Mouse (Mus musculus) intestine, postnatal 0 days (tissue): ENCODE results near the gene Lgr4. TPM values are rescaled to one million over a fixed set of nuclear protein-coding genes. Genes with fewer than 3 reads are reported as not detected.

Experiments used
- ATAC-seq: fragments of 200-750 bp; cut with Nextera tagmentation; 2 replicates; pipeline ENCODE4 v1.8.0; 2017; ENCODE audit warnings: mild to moderate bottlenecking, moderate TSS enrichment, moderate library complexity
- H3K27ac ChIP-seq: fragments of 300-500 bp; sonication (generic); 2 replicates; pipeline ENCODE4 v1.5.1; 2014; ENCODE audit warnings: mild to moderate bottlenecking, low read depth, low read length, moderate library complexity
- H3K27me3 ChIP-seq: fragments of 300-500 bp; sonication (generic); replicated peaks from 2 replicates; pipeline ENCODE4 v1.6.1; 2014; ENCODE audit warnings: low read length, mixed read lengths; ENCODE audit not compliant: control insufficient read depth, insufficient read depth
- H3K36me3 ChIP-seq: fragments of 300-500 bp; sonication (generic); 2 replicates; pipeline ENCODE4 v1.6.1; 2014; ENCODE audit warnings: mild to moderate bottlenecking, moderate library complexity; ENCODE audit not compliant: control insufficient read depth, insufficient read depth
- H3K4me1 ChIP-seq: fragments of 300-500 bp; sonication (generic); replicated peaks from 2 replicates; pipeline ENCODE4 v1.6.1; 2014; ENCODE audit warnings: antibody characterized with exemption, low read length, mixed read lengths; ENCODE audit not compliant: control insufficient read depth, insufficient read depth
- H3K4me2 ChIP-seq: fragments of 300-500 bp; sonication (generic); replicated peaks from 2 replicates; pipeline ENCODE4 v1.6.1; 2014; ENCODE audit warnings: low read depth, mild to moderate bottlenecking, moderate library complexity
- H3K4me3 ChIP-seq: fragments of 300-500 bp; sonication (generic); 2 replicates; pipeline ENCODE4 v1.5.1; 2014; ENCODE audit warnings: low read depth, low read length
- H3K9ac ChIP-seq: fragments of 300-500 bp; sonication (generic); 2 replicates; pipeline ENCODE4 v1.6.1; 2014; ENCODE audit warnings: mild to moderate bottlenecking, low read depth, low read length
- H3K9me3 ChIP-seq: fragments of 300-500 bp; sonication (generic); 2 replicates; pipeline ENCODE4 v1.6.1; 2016; ENCODE audit warnings: mixed run types; ENCODE audit not compliant: control insufficient read depth
- CTCF ChIP-seq: sonication (generic); IDR thresholded peaks from 2 replicates; pipeline ENCODE4 v1.5.1; 2016; ENCODE audit warnings: low read depth, mild to moderate bottlenecking, control low read depth, antibody characterized with exemption, moderate library complexity
- WGBS: fragments of 180-500 bp; shearing (Covaris S2); extraction: QIAGEN DNeasy Blood & Tissue Kit; methylation state at CpG from one replicate; pipeline ENCODE4 v1.1.7; 2014; 5-methylcytosine and 5-hydroxymethylcytosine counted together
- polyA plus RNA-seq: library from polyadenylated mRNA; unstranded; fragments of >200 nt; fragmentation: Nextera tagmentation; extraction: Ambion mirVana; gene quantifications from 2 replicates; pipeline ENCODE4 v1.2.1, GENCODE M21; 2015

The Lgr4 gene
- polyA plus RNA-seq, 1 experiment from 2014 or later: 15.9 TPM

DNA sequence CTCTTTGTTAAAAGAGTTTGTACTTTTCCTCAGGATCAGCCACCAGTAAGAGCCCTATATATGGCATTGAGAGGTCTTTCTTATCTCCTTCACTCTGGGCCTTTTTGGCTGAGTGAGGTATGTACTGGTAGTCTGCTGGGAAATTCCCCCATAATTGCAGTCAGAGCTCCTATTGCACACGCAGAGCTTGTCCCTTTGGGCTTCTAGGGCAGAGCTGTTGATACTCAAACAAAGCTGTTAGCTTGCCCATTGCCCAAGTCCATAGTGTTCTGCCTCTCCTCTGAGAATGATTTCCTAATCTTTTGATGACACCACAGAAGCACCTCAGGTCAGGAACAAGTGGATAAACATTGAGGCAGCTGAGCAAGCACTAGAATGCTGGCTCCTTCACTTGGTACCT, 67.5 kb downstream of the Lgr4 start:
- Histone ChIP-seq H3K36me3 (no peaks in the 10 kb centered on the region), H3K27me3 (no peaks in the 10 kb centered on the region), H3K9me3 (no peaks in the 10 kb centered on the region), H3K9ac (no peak overlapping the region), H3K4me3 (no peak overlapping the region), H3K27ac (0 out of 2 replicates have a peak overlapping the region, but pooled peaks have one; percentile 8), H3K4me1 (peaks cover 9% of the 10 kb centered on the region), H3K4me2 (no peak overlapping the region)
- 17% methylated on average over 1 of the region's 1 CpGs for WGBS
- peak; percentile 39; the same call in 1 of the 2 replicates for ATAC-seq
- no peak for TF ChIP-seq CTCF

DNA sequence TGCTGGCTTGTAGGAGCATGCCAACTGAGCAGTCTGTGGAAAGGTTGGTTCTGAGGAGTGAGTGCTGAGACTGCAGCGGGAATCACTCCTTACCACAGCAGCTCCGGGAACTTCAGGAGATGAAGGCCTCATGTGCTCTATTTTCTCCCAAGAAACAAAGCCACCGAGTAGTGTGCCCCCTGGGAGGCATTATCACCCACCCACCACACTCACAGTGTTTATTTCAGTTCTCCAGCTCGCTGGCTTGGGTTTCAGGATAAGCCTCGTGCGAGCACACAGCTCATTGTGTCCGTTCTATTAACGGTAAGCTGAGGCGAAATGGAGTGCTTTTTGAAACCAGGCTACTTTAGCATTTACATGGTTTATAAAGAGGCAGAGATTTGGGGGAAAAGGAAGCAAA, 68.1 kb downstream of the Lgr4 start:
- Histone ChIP-seq H3K36me3 (no peaks in the 10 kb centered on the region), H3K27me3 (no peaks in the 10 kb centered on the region), H3K27ac (no peak overlapping the region), H3K4me2 (no peak overlapping the region), H3K9me3 (no peaks in the 10 kb centered on the region), H3K4me1 (peaks cover 9% of the 10 kb centered on the region), H3K4me3 (no peak overlapping the region), H3K9ac (no peak overlapping the region)
- no peak for TF ChIP-seq CTCF
- WGBS: 60% methylated on average over 9 of the region's 9 CpGs
- ATAC-seq: no peak

DNA sequence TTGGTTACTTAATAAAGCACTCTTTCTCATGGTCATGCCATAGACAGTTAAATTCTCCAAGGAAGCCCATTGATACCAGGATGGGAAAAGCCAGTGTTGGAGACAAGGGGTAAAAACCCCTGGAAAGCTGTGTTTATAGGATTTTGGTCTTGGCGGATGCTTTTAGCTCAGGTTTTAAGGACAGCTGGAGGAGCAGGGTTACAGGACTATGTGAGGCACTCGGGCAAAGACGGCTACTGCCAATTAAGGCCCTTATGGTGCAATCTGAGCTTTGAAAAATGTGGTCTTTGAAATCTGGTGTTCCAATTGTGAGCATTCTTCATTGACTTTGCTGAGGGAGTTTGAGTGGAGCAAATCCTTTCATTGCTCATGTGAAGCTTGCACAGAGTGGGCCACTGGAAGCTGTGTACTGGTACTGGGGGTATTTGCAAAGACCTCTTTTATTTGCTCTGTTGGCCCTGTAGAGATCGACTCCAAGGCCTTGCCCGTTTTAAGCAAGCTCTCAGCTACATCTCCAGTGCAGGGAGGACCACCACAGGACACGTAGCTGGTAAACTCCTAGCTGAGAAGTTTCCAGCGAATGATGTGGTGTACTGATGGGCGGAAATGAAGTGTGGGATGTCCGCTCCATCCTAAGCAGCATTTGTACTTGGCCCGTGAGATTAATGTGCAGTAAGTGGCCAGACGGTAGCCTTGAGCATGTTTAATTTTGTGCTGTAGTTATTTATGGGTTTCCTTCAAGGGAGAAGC, 68.8 kb downstream of the Lgr4 start:
- peaks cover 12% of the 10 kb centered on the region for H3K4me1 ChIP-seq
- H3K36me3 ChIP-seq: no peaks in the 10 kb centered on the region
- H3K9me3 ChIP-seq: no peaks in the 10 kb centered on the region
- no peak overlapping the region for H3K27ac ChIP-seq
- H3K27me3 ChIP-seq: no peaks in the 10 kb centered on the region
- no peak overlapping the region for H3K9ac ChIP-seq
- H3K4me2 ChIP-seq: no peak overlapping the region
- WGBS: 44% methylated on average over 11 of the region's 11 CpGs
- TF ChIP-seq CTCF: no peak
- ATAC-seq: no peak
- H3K4me3 ChIP-seq: no peak overlapping the region

DNA sequence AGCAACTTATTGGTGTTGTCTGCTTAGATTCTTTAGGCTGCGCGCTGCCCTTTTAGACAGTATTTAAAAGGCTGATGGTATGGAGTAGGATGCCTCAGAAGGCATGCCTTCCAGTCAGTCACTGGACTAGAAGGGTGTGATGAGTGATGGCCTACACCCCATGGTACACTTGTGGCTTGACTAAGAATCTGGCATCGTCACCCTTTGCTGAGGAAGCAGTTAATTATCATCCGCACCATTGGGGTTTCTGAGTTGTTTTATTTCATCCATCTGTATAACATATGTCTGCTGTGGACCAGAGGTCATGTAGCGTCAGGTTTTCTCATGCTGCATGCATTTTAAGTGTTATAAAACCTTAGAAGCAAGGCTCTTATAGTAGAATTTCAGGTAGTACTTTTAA, 70.5 kb downstream of the Lgr4 start:
- ATAC-seq: no peak
- no peaks in the 10 kb centered on the region for H3K9me3 ChIP-seq
- no peak for TF ChIP-seq CTCF
- no peak overlapping the region for H3K9ac ChIP-seq
- peaks cover 14% of the 10 kb centered on the region for H3K4me1 ChIP-seq
- H3K36me3 ChIP-seq: no peaks in the 10 kb centered on the region
- 50% methylated on average over 5 of the region's 5 CpGs for WGBS
- H3K27ac ChIP-seq: no peak overlapping the region
- H3K27me3 ChIP-seq: no peaks in the 10 kb centered on the region
- no peak overlapping the region for H3K4me3 ChIP-seq
- no peak overlapping the region; the same call in 1 of the 2 replicates for H3K4me2 ChIP-seq

DNA sequence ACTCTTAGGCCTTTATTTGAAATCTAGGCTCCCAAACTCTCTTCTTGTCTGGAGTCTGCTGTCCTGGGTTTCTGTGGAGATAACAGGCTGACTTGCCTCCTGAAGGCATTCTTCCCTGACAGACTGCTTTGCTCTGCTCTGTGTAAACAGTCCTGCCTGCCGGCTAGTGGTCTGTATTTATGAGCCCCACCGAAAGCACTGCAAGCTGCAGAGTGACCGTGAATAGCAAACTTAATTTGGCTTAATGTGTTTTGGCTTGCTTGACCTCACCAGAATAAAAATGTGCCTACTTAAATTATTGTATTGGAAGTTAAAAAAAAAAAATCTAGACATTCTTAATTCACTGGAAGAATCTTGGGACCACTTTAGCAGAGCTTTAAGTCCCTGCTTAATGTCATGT, 71.7 kb downstream of the Lgr4 start:
- Histone ChIP-seq H3K36me3 (no peaks in the 10 kb centered on the region), H3K4me3 (no peak overlapping the region), H3K27ac (no peak overlapping the region), H3K27me3 (no peaks in the 10 kb centered on the region), H3K4me2 (no peak overlapping the region; the same call in 1 of the 2 replicates), H3K9me3 (no peaks in the 10 kb centered on the region), H3K9ac (no peak overlapping the region), H3K4me1 (peaks cover 14% of the 10 kb centered on the region)
- no peak for TF ChIP-seq CTCF
- no peak for ATAC-seq
- 7% methylated on average over 3 of the region's 3 CpGs for WGBS

DNA sequence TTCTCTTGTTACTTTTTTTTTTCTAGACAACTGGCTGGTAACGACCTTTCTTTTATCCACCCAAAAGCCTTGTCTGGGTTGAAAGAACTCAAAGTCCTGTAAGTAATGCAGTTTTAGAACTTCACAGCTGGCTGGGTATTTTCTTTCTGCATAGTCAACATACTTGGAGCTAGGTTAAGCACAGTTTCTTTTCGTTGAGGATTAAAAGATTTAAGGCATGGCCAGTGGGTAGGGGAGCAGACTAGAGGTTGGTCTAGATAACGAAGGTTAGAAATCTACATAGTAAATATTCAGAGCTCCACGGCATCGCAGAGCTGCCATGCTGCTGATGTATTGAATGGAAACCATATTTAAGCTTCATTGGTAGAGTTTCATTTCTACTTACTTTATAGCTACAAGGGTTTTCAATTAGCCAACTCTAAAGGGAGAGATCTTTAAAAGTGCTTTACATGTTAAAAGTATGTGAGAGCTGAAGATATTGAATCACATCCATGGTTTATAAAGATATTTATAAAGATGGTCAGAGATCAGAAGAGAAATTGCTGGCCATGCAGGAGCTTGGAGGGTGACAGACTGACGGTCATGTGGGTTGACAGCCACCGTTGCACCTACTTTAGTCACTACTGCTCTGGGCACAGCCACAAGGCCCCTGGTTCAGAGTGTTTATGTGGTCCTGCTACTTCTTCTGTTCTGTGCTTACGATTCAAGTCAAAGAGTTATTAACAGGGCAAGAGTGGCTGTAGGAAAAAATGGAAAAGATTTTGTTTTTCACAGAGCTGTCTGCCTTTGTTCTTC, 72.4 kb downstream of the Lgr4 start:
- Histone ChIP-seq H3K27me3 (no peaks in the 10 kb centered on the region), H3K9ac (no peak overlapping the region), H3K4me3 (no peak overlapping the region), H3K4me2 (no peak overlapping the region; the same call in 1 of the 2 replicates), H3K27ac (0 out of 2 replicates have a peak overlapping the region, but pooled peaks have one; percentile 42), H3K9me3 (no peaks in the 10 kb centered on the region), H3K4me1 (peaks cover 14% of the 10 kb centered on the region), H3K36me3 (no peaks in the 10 kb centered on the region)
- ATAC-seq: no peak
- WGBS: 34% methylated on average over 8 of the region's 8 CpGs
- TF ChIP-seq CTCF: no peak
